Mouse (Mus musculus) stomach, postnatal 0 days (tissue): ENCODE data around the gene Sapcd2. TPM values are rescaled to one million over a fixed set of nuclear protein-coding genes. Genes with fewer than 3 reads are reported as not detected.

Experiments used
- ATAC-seq: fragments of 200-750 bp; cut with Nextera tagmentation; 2 replicates; pipeline ENCODE4 v1.8.0; 2017; ENCODE audit not compliant: low FRiP score, low TSS enrichment
- DNase-seq: peaks from one replicate; pipeline ENCODE4 v3.0.0-alpha.2; 2016; ENCODE audit warnings: low spot score
- H3K27ac ChIP-seq: fragments of 300-500 bp; sonication (generic); replicated peaks from 2 replicates; pipeline ENCODE4 v1.5.1; 2014; ENCODE audit warnings: mild to moderate bottlenecking, control low read depth
- H3K27me3 ChIP-seq: fragments of 300-500 bp; sonication (generic); 2 replicates; pipeline ENCODE4 v1.6.1; 2014; ENCODE audit warnings: low read length; ENCODE audit not compliant: control insufficient read depth, insufficient read depth
- H3K36me3 ChIP-seq: fragments of 300-500 bp; sonication (generic); 2 replicates; pipeline ENCODE4 v1.6.1; 2014; ENCODE audit warnings: low read length, mixed read lengths; ENCODE audit not compliant: control insufficient read depth, insufficient read depth
- H3K4me1 ChIP-seq: fragments of 300-500 bp; sonication (generic); replicated peaks from 2 replicates; pipeline ENCODE4 v1.6.1; 2014; ENCODE audit warnings: antibody characterized with exemption; ENCODE audit not compliant: control insufficient read depth, insufficient read depth
- H3K4me2 ChIP-seq: fragments of 300-500 bp; sonication (generic); replicated peaks from 2 replicates; pipeline ENCODE4 v1.6.1; 2014; ENCODE audit warnings: low read depth, mild to moderate bottlenecking, control low read depth, moderate library complexity
- H3K4me3 ChIP-seq: fragments of 300-500 bp; sonication (generic); 2 replicates; pipeline ENCODE4 v1.5.1; 2014; ENCODE audit warnings: low read depth, low read length, control low read depth
- H3K9ac ChIP-seq: fragments of 300-500 bp; sonication (generic); 2 replicates; pipeline ENCODE4 v1.6.1; 2014; ENCODE audit warnings: mild to moderate bottlenecking, low read length, control low read depth, mixed read lengths
- H3K9me3 ChIP-seq: fragments of 300-500 bp; sonication (generic); 2 replicates; pipeline ENCODE4 v1.6.1; 2016; ENCODE audit warnings: low read length; ENCODE audit not compliant: control insufficient read depth
- CTCF ChIP-seq: IDR thresholded peaks from 2 replicates; pipeline ENCODE4 v1.5.1; 2016; ENCODE audit warnings: antibody characterized with exemption, low read depth, mild to moderate bottlenecking, moderate library complexity
- EP300 ChIP-seq: optimal IDR thresholded peaks from 2 replicates; pipeline ENCODE3; 2016; ENCODE audit warnings: antibody characterized with exemption
- WGBS: fragments of 180-500 bp; shearing (Covaris S2); extraction: QIAGEN DNeasy Blood & Tissue Kit; methylation state at CpG from one replicate; pipeline ENCODE4 v1.1.7; 2014; 5-methylcytosine and 5-hydroxymethylcytosine counted together
- polyA plus RNA-seq: library from polyadenylated mRNA; unstranded; fragments of >200 nt; fragmentation: Nextera tagmentation; extraction: Ambion mirVana; gene quantifications from 2 replicates; pipeline ENCODE4 v1.2.1, GENCODE M21; 2015

Gene Sapcd2
- polyA plus RNA-seq, 1 experiment from 2014 or later, result 16.6 TPM

DNA sequence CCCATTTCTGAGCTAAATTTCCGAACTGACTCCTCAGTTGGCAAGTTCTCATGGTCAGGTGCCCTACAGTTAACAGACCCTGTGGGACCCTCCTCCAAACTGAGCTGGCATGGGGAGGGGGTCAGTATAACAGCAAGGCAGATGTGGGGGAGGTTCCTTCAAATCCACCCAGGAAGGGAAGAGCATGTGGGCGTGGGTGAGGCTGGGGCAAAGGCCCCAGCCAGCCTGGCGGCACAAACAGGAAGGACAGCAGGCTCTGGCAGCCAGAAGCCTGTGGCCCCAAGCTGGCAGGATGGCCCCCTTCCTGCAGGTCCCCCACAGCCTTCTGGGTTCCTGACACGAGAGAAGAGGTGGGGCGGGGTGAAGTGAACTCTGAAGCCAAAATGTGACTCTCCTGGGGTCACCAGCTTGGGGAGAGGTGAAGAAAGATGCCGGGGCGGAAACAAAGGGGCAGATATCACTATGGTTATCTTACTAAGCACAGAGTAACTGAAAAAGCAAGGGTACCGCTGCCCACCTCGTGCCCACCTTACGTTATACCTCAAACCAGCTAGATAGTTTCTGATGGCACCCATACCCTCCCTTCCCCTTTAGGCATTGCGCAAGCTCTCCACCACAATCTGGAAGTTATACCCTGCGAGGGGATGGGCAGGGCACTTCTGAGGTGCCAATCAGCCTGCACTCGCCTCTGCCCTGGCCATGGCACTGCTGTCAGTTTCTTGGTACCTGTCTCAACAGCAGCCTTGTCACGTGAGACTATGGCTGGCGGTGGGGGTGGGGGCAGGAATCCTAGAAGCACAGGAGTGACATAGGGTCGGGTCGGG lies 50.7 kb downstream of the Sapcd2 start, which contains the start of gene Fut7:
Gene Fut7 (plus strand): TSS at position 681 of the 824 bp plus-strand sequence.
- ATAC-seq (no peak), DNase-seq (no peak)
- Histone ChIP-seq H3K27me3 (no peaks in the 10 kb centered on the region), H3K4me2 (no peak within 1 kb of the TSS), H3K9me3 (no peaks in the 10 kb centered on the region), H3K9ac (no peak within 1 kb of the TSS), H3K4me1 (no peaks in the 10 kb centered on the region), H3K36me3 (no peaks in the 10 kb centered on the region), H3K27ac (no peak within 1 kb of the TSS), H3K4me3 (no peak within 1 kb of the TSS)
- TF ChIP-seq CTCF (no peak), EP300 (no peak)
- WGBS, result 52% methylated on average over 17 of the region's 17 CpGs

DNA sequence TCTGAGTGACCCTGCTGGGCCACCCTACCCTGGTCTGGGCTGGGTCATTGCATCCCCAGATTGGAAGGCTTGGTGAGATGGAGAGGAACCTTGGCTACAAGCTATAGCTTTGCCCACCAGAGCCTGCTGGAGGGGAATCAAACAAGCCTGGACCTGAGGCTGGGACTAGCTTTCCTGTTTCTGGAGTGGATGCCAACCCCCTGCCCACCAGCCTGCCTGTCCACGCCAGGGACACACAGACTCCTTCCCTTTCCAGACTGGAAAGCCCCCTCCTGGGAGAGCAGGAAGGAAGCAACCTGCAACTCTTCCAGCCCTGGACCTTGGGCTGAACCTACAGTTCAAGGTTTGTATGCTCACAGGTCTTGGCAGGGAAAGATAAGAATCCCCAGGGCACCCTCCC lies 51.5 kb downstream of the Sapcd2 start:
- TF ChIP-seq EP300 (no peak), CTCF (no peak)
- Histone ChIP-seq H3K4me1 (no peaks in the 10 kb centered on the region), H3K27me3 (no peaks in the 10 kb centered on the region), H3K9me3 (no peaks in the 10 kb centered on the region), H3K27ac (no peak overlapping the region), H3K4me3 (no peak overlapping the region), H3K9ac (no peak overlapping the region), H3K4me2 (no peak overlapping the region), H3K36me3 (no peaks in the 10 kb centered on the region)
- ATAC-seq (no peak), DNase-seq (no peak)
- 53% methylated on average over 1 of the region's 1 CpGs for WGBS

DNA sequence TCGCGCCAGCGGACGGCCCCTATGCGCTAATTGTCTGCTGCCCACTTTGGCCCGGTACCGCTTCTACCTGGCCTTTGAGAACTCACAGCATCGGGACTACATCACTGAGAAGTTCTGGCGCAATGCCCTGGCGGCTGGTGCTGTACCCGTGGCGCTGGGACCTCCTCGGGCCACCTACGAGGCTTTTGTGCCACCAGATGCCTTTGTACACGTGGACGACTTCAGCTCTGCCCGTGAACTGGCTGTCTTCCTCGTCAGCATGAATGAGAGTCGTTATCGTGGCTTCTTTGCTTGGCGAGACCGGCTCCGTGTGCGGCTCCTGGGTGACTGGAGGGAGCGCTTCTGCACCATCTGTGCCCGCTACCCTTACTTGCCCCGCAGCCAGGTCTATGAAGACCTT lies 53.4 kb downstream of the Sapcd2 start:
- H3K27me3 ChIP-seq, result no peaks in the 10 kb centered on the region
- H3K4me3 ChIP-seq, result no peak overlapping the region
- TF ChIP-seq CTCF (no peak), EP300 (no peak)
- H3K27ac ChIP-seq, result no peak overlapping the region
- no peaks in the 10 kb centered on the region for H3K4me1 ChIP-seq
- H3K9ac ChIP-seq, result no peak overlapping the region
- H3K36me3 ChIP-seq, result no peaks in the 10 kb centered on the region
- H3K4me2 ChIP-seq, result no peak overlapping the region
- WGBS, result 53% methylated on average over 27 of the region's 27 CpGs
- ATAC-seq (no peak), DNase-seq (no peak)
- H3K9me3 ChIP-seq, result no peaks in the 10 kb centered on the region

DNA sequence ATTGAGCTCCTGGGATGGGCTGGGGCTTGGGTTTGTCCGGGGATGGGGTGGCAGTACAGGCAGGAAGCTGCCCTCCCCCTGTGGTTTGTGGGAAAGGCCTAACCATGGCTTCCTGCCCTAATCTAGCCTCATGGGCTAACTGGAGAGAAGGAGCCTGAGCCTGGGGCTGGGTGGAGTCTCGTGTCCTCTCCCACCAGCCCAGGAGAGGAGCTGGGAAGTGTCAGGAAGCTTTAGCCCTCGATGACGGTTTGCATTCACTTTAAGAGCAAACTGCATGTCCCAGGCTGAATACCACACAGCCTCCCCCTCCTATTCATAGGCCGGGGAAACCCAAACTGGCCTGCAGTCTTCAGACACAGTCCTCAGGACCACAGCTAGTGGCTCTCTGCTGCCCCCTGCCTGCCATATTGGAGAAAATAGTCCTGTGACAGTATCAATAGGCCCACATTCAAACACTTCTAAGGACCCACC lies 54.6 kb downstream of the Sapcd2 start:
- ATAC-seq (0 out of 2 replicates have a peak, but pooled peaks have one; percentile 18), DNase-seq (peak; percentile 81)
- WGBS, result 38% methylated on average over 5 of the region's 5 CpGs
- H3K9me3 ChIP-seq, result no peaks in the 10 kb centered on the region
- peak; percentile 95 for TF ChIP-seq CTCF
- no peak for TF ChIP-seq EP300
- H3K4me2 ChIP-seq, result no peak overlapping the region
- no peak overlapping the region for H3K9ac ChIP-seq
- H3K36me3 ChIP-seq, result no peaks in the 10 kb centered on the region
- no peak overlapping the region for H3K27ac ChIP-seq
- no peaks in the 10 kb centered on the region for H3K4me1 ChIP-seq
- H3K4me3 ChIP-seq, result no peak overlapping the region
- H3K27me3 ChIP-seq, result no peaks in the 10 kb centered on the region

DNA sequence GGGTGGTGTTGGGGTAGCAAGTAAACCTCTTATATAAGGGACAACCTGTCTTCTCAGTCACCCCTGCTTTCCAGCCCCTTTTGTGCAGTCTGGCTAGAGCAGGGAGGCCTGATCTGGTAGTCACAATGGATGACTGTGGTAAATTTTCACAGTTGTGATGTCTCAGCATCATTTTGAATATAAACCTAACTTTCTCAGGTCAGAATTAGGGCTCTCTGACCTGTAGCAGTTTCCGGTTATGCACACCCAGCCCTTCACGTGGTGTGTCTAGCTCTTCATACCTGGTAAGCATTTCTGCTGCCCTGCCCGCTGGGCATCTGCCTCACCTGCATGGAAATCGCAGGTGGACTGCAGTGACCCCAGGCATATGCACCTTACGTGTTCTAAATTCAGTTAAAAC lies 55.1 kb downstream of the Sapcd2 start:
- no peak overlapping the region for H3K9ac ChIP-seq
- H3K4me2 ChIP-seq, result no peak overlapping the region
- WGBS, result 89% methylated on average over 5 of the region's 5 CpGs
- H3K4me1 ChIP-seq, result no peaks in the 10 kb centered on the region
- no peaks in the 10 kb centered on the region for H3K9me3 ChIP-seq
- TF ChIP-seq EP300 (no peak), CTCF (no peak)
- no peak overlapping the region for H3K27ac ChIP-seq
- H3K4me3 ChIP-seq, result no peak overlapping the region
- DNase-seq (no peak), ATAC-seq (no peak)
- H3K36me3 ChIP-seq, result no peaks in the 10 kb centered on the region
- H3K27me3 ChIP-seq, result no peaks in the 10 kb centered on the region

Other genes starting within 250 kb of the Sapcd2 start
- 25.3 and 25.6 TPM in 2 replicates for gene Nrarp, start 191.6 kb upstream of the Sapcd2 start, polyA plus RNA-seq
- 13.1 and 13.7 TPM in 2 replicates for gene Tor4a, start 175.4 kb upstream of the Sapcd2 start, polyA plus RNA-seq
- 58.6 and 59.1 TPM in 2 replicates for gene Nelfb, start 160.8 kb upstream of the Sapcd2 start, polyA plus RNA-seq
- gene Stpg3, start 157.7 kb upstream of the Sapcd2 start, polyA plus RNA-seq, result not detected in 2 replicates
- gene Fam166a, start 153.6 kb upstream of the Sapcd2 start, polyA plus RNA-seq, result 0.92 TPM in 1 of 2 replicates, not detected in the other
- 475 and 486 TPM in 2 replicates for gene Tubb4b, start 147.6 kb upstream of the Sapcd2 start, polyA plus RNA-seq
- gene Slc34a3, start 138.0 kb upstream of the Sapcd2 start, polyA plus RNA-seq, result 0.10 and 0.12 TPM in 2 replicates
- 0.51 and 0.91 TPM in 2 replicates for gene Rnf224, start 135.5 kb upstream of the Sapcd2 start, polyA plus RNA-seq
- gene Rnf208, start 130.1 kb upstream of the Sapcd2 start, polyA plus RNA-seq, result 26.8 and 31.7 TPM in 2 replicates
- gene Cysrt1, start 129.9 kb upstream of the Sapcd2 start, polyA plus RNA-seq, result 326 and 355 TPM in 2 replicates
- gene AL732309.1, start 125.5 kb upstream of the Sapcd2 start, polyA plus RNA-seq, result 12.8 and 16.6 TPM in 2 replicates
- 38.2 and 39.7 TPM in 2 replicates for gene Tmem203, start 116.9 kb upstream of the Sapcd2 start, polyA plus RNA-seq
- gene Tprn, start 109.7 kb upstream of the Sapcd2 start, polyA plus RNA-seq, result 17.4 and 20.3 TPM in 2 replicates
- 149 and 162 TPM in 2 replicates for gene Ssna1, start 99.9 kb upstream of the Sapcd2 start, polyA plus RNA-seq
- gene Anapc2, start 99.8 kb upstream of the Sapcd2 start, polyA plus RNA-seq, result 57.5 and 59.6 TPM in 2 replicates
- not detected in 2 replicates for gene Tmem210, start 84.2 kb upstream of the Sapcd2 start, polyA plus RNA-seq
- gene Lrrc26, start 82.4 kb upstream of the Sapcd2 start, polyA plus RNA-seq, result 34.9 and 42.1 TPM in 2 replicates
- 1.3 TPM in 2 replicates for gene Grin1, start 53.1 kb upstream of the Sapcd2 start, polyA plus RNA-seq
- 29.2 and 29.9 TPM in 2 replicates for gene Man1b1, start 40.0 kb upstream of the Sapcd2 start, polyA plus RNA-seq
- gene Dpp7, start 16.0 kb upstream of the Sapcd2 start, polyA plus RNA-seq, result 9.5 and 9.9 TPM in 2 replicates
- 33.2 and 36.9 TPM in 2 replicates for gene Uap1l1, start 6.6 kb upstream of the Sapcd2 start, polyA plus RNA-seq
- gene Entpd2, start 23.6 kb downstream of the Sapcd2 start, polyA plus RNA-seq, result 21.2 and 23.3 TPM in 2 replicates
- 52.8 and 53.0 TPM in 2 replicates for gene Npdc1, start 27.0 kb downstream of the Sapcd2 start, polyA plus RNA-seq
- 0.12 TPM in 1 of 2 replicates, not detected in the other for gene Fut7, start 50.9 kb downstream of the Sapcd2 start, polyA plus RNA-seq
- 1.7 and 2.6 TPM in 2 replicates for gene Abca2, start 56.4 kb downstream of the Sapcd2 start, polyA plus RNA-seq
- 246 and 272 TPM in 2 replicates for gene Clic3, start 84.5 kb downstream of the Sapcd2 start, polyA plus RNA-seq
- gene Paxx, start 88.8 kb downstream of the Sapcd2 start, polyA plus RNA-seq, result 51.7 and 59.7 TPM in 2 replicates
- gene Ptgds, start 97.7 kb downstream of the Sapcd2 start, polyA plus RNA-seq, result 4.7 and 5.2 TPM in 2 replicates
- gene Lcn12, start 121.6 kb downstream of the Sapcd2 start, polyA plus RNA-seq, result not detected in 2 replicates
- gene Fbxw5, start 128.4 kb downstream of the Sapcd2 start, polyA plus RNA-seq, result 39.3 and 47.5 TPM in 2 replicates
- gene C8g, start 129.4 kb downstream of the Sapcd2 start, polyA plus RNA-seq, result 2.8 and 3.8 TPM in 2 replicates
- 15.9 and 16.0 TPM in 2 replicates for gene Traf2, start 174.6 kb downstream of the Sapcd2 start, polyA plus RNA-seq
- gene Edf1, start 185.5 kb downstream of the Sapcd2 start, polyA plus RNA-seq, result 351 and 372 TPM in 2 replicates
- 0.34 and 0.55 TPM in 2 replicates for gene Mamdc4, start 202.5 kb downstream of the Sapcd2 start, polyA plus RNA-seq
- gene Phpt1, start 202.9 kb downstream of the Sapcd2 start, polyA plus RNA-seq, result 87.0 and 87.5 TPM in 2 replicates
- 0.29 and 0.52 TPM in 2 replicates for gene Ajm1, start 209.4 kb downstream of the Sapcd2 start, polyA plus RNA-seq
- gene Rabl6, start 236.2 kb downstream of the Sapcd2 start, polyA plus RNA-seq, result 30.9 and 32.2 TPM in 2 replicates
- 0.21 and 0.34 TPM in 2 replicates for gene Ccdc183, start 245.4 kb downstream of the Sapcd2 start, polyA plus RNA-seq
- gene Tmem141, start 249.7 kb downstream of the Sapcd2 start, polyA plus RNA-seq, result 32.4 and 33.3 TPM in 2 replicates